Mouse (Mus musculus): ENCODE results near the gene Ptprs.
"Not testable (repeated sequence)": the region's sequence is repeated elsewhere in the genome, so short reads cannot be mapped to it uniquely, and the experiment has no call there.

Ptprs gene

GRCm38 (mm10) chr17:56476402-56476752 is at the start of gene Ptprs:
Gene Ptprs (minus strand): TSS chr17:56476483.
- peak; percentile 90 for DNase-seq

GRCm38 (mm10) chr17:56524943-56525342 is 48.7 kb upstream of the Ptprs start:
- DNase-seq = no peak

- DNase-seq = no peak
Observed at GRCm38 (mm10) chr17:56522744-56523143, 46.5 kb upstream of the Ptprs start.

GRCm38 (mm10) chr17:56515690-56516410 is 39.6 kb upstream of the Ptprs start:
- no peak for DNase-seq

- DNase-seq = no peak
Observed at GRCm38 (mm10) chr17:56514916-56515315, 38.6 kb upstream of the Ptprs start.

- no peak for DNase-seq
Observed at GRCm38 (mm10) chr17:56514330-56514729, 38.0 kb upstream of the Ptprs start.

- no peak for DNase-seq
Observed at GRCm38 (mm10) chr17:56512310-56512709, 36.0 kb upstream of the Ptprs start, which contains the start of gene Znrf4. Gene Znrf4 (minus strand): TSS chr17:56512431.

- no peak for DNase-seq
Observed at GRCm38 (mm10) chr17:56511707-56512090, 35.4 kb upstream of the Ptprs start.

GRCm38 (mm10) chr17:56510970-56511706 is 34.9 kb upstream of the Ptprs start:
- no peak for DNase-seq

- no peak for DNase-seq
Observed at GRCm38 (mm10) chr17:56510473-56510969, 34.2 kb upstream of the Ptprs start.

GRCm38 (mm10) chr17:56509707-56510472 is 33.6 kb upstream of the Ptprs start:
- DNase-seq = no peak

GRCm38 (mm10) chr17:56509021-56509640 is 32.8 kb upstream of the Ptprs start:
- no peak for DNase-seq

GRCm38 (mm10) chr17:56507161-56508068 is 31.1 kb upstream of the Ptprs start:
- DNase-seq = peak; percentile 95

GRCm38 (mm10) chr17:56506417-56507065 is 30.3 kb upstream of the Ptprs start:
- DNase-seq = no peak

GRCm38 (mm10) chr17:56505401-56505800 is 29.1 kb upstream of the Ptprs start:
- DNase-seq = no peak

- DNase-seq = no peak
Observed at GRCm38 (mm10) chr17:56502526-56502925, 26.2 kb upstream of the Ptprs start.

- DNase-seq = not testable (repeated sequence)
Observed at GRCm38 (mm10) chr17:56501635-56502400, 25.5 kb upstream of the Ptprs start.

- no peak for DNase-seq
Observed at GRCm38 (mm10) chr17:56499229-56499628, 22.9 kb upstream of the Ptprs start.

- no peak for DNase-seq
Observed at GRCm38 (mm10) chr17:56494480-56494879, 18.2 kb upstream of the Ptprs start.

GRCm38 (mm10) chr17:56493841-56494240 is 17.6 kb upstream of the Ptprs start:
- DNase-seq = no peak

All from kidney, adult 11 months (tissue).